Mouse (Mus musculus) c-Kit-negative CD71-positive TER-119-positive erythroid progenitor cells, embryonic 14.5 days (primary cell): ENCODE data around the gene Unc93a2.
"Not testable (repeated sequence)": the region's sequence is repeated elsewhere in the genome, so short reads cannot be mapped to it uniquely, and the experiment has no call there.

Source experiments
- DNase-seq: peaks from one replicate; pipeline ENCODE4 v3.0.0-alpha.2; 2013; ENCODE audit warnings: low read depth, low spot score

Unc93a2 gene

DNA sequence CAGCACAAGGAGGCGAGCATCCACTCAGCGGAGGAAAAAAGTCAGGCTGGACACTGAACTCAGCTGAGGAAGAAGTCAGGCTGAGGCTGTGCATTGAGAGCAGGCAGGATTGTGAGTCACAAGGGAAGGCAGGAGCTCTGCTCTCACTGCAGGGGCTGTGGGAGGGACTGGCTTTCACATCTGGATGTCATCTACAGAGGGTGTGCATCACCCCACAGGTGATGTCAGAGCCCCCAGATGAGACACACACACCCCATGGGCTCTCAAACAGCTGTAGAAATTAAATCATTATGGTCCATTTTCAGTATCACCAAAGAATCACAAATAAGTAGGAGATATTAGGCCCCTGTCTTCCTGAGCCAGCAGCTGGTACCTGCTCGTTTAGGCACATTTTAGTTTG, at the start of gene Unc93a2:
Unc93a2 (minus strand) TSS at position 101 of the 400 bp plus-strand sequence.
- not testable (repeated sequence) for DNase-seq

- DNase-seq = not testable (repeated sequence)
These were observed 48.9 kb upstream of the Unc93a2 start for GRCm38 (mm10) chr17:7434121-7434520.

- not testable (repeated sequence) for DNase-seq
These were observed 45.0 kb upstream of the Unc93a2 start for GRCm38 (mm10) chr17:7430210-7430631.

DNA sequence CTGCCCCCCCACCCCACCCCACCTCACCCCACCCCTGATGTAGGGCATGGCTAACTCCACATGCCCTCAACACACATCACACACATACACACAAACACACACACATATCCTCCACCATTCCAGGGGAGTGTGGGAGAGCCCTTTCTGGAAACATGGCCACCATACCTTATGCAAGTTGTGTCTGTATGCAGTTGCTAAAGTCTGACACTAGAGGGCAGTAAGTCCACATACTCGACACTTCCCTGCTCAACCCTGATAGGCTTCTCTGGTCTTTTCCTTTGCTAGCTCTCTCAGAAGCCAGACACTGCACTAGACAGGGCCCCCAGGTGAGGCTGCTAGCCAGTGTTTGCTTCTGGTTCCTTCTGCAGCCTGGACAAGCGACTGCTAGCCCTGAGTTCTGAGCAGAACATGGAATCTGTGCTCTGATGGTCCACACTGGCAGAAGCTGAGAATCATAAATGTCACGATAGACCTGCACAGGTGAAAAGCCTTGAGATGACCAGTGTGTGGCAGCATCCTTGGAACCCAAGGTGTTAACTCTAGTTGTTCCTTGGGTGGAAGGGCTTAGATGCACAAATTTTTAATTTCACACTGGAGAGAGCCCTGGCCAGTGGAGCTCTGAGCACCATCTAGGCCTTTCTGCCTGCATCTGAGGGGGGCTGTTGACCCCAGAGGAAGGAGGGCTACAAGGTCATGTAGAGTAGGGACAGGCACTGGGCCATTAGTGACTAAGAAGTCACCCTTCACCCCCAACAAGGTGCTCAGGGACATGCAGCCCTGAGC, 35.1 kb upstream of the Unc93a2 start:
- DNase-seq = not testable (repeated sequence)

- not testable (repeated sequence) for DNase-seq
These were observed 29.5 kb upstream of the Unc93a2 start for GRCm38 (mm10) chr17:7414601-7415310.

DNA sequence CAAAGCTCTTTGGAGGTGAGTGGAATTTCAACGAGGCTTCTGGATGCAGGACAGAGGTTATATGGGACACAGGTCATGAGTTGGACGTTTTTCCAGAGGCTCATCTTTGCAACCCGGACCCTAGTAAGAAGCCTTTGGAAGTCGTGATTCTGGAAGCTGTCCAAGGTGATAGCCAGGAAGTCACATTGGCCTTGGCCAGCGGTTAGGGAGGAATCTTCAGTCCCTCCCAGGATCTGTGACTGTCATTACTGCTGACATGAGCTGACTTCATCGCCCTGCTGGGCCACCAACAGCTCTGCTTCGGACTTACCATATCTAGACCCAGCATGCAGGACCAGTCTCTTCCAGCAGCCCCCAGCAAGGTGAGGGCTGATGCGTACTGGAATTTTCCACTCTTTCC, 28.1 kb upstream of the Unc93a2 start:
- not testable (repeated sequence) for DNase-seq

DNA sequence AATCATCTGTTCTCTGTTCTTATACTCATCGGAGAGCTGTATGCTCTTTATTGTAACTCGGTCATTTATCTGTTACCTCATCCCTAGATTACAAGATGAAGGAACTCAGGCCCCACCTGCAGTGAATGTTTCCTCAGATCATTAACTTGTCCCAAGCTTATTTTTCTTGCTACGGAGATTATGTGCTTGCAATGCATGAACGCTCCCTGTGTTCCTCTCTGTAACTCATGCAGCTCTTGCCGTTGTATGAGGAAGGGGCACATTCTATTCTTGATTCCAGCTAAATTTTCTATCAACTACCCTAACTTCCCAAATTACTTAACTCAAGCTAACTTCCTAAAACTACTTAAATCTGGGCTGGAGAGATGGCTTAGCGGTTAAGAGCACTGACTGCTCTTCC, 14.5 kb upstream of the Unc93a2 start:
- DNase-seq = not testable (repeated sequence)

GRCm38 (mm10) chr17:7398198-7398847, 13.1 kb upstream of the Unc93a2 start:
- DNase-seq = not testable (repeated sequence)

DNA sequence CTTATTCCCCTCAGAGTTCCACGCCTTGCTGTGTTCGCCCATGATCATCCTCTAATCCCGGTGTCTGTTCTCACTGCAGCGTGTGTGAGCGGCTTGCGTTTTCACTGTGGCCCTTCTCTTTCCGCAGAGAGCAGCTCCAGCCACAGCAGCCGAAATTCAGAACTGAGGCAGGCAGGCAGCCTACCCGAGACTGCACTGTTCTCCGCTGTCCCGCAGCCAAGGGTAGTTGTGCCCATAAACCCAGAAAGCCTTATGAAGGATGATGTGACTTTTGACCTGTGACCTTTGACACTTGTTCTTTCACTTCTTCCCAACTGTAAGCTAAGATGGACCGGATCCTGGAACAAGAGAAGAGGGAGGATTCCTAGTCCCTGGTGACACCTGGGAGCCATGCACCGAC, 11.8 kb upstream of the Unc93a2 start:
- DNase-seq = not testable (repeated sequence)

DNA sequence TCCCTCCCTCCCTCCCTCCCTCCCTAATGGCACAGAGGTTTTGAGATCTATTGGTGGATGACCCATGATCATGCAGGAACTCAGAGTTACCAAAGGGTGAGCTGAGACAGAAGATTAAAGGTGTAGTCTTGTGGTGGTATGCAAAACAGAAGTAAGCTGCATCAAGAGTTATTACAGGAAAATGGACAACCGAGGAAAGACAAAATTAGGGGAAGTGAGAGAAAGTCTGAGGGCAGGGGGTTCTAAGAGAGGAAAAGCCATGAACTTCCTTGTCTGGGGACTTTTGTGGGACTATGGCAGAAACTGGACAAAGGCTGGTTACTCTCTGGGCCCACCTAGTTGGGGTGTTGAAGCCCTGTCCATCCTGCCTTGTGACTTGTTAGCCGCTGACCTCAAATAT, 11.0 kb upstream of the Unc93a2 start:
- DNase-seq = not testable (repeated sequence)

DNA sequence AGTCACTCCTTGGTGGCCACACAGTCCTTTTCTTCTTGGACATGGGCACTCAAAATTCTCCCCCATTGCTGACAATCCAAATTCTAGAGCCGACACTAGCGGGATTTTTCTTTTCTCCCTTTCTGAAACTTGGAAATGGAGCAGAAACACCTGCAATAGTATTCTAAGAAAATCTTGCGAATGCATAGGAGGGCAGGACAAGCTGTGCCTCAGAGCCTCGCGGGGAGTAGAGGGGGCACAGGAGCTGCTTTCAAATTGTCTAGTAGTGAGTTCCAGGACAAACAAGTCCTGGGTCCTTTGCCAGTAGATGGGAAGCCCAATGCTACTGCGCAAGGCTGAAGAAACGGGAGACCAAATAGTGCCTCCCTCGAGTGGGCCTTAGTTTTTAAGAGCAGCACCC, 10.4 kb upstream of the Unc93a2 start:
- not testable (repeated sequence) for DNase-seq

DNA sequence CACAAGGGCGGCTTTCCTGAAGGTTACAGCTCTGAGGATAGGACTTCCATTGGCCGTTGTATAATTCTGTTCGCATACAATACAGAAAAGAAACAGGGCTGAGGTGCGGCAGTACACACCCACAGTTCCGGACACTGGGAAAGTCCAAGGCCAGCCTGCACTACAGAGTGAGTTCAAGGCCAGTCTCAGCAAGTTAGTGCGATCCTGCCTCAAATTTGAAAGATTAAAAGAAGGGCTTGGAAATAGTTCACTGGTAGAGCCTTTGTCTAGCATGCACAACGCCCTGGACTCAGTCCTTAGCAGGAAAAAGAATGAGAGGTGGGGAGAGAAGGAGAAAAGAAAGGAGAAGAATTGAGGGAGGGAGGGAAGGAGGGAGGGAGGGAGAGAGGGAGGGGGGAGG, 9.9 kb upstream of the Unc93a2 start:
- not testable (repeated sequence) for DNase-seq

GRCm38 (mm10) chr17:7389898-7390297, 4.6 kb upstream of the Unc93a2 start:
- not testable (repeated sequence) for DNase-seq

- not testable (repeated sequence) for DNase-seq
These were observed 3.7 kb upstream of the Unc93a2 start for GRCm38 (mm10) chr17:7388958-7389356.

GRCm38 (mm10) chr17:7388341-7388957, 3.2 kb upstream of the Unc93a2 start:
- DNase-seq = not testable (repeated sequence)

- not testable (repeated sequence) for DNase-seq
These were observed 752 bp upstream of the Unc93a2 start for GRCm38 (mm10) chr17:7386016-7386415.

GRCm38 (mm10) chr17:7383167-7384143, 1.8 kb downstream of the Unc93a2 start:
- not testable (repeated sequence) for DNase-seq

DNA sequence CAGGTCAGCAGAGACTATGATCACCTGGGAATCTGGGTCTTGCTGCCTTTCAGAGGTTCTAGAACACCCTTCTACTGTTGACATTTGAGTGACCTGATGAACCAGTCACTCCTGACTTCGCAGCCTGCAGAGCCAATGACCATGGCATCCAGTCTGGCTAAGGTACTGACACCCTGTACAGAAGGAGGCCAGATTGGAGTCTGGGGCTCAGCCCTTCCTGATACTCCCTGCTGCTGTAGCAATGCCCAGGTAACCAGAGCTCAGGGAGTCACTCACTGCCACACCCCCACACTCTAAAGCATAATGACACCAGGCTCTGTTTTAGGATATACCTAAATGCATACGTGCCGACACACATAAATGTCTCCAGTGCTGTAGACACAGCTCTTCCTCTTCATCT, 2.6 kb downstream of the Unc93a2 start:
- not testable (repeated sequence) for DNase-seq

DNA sequence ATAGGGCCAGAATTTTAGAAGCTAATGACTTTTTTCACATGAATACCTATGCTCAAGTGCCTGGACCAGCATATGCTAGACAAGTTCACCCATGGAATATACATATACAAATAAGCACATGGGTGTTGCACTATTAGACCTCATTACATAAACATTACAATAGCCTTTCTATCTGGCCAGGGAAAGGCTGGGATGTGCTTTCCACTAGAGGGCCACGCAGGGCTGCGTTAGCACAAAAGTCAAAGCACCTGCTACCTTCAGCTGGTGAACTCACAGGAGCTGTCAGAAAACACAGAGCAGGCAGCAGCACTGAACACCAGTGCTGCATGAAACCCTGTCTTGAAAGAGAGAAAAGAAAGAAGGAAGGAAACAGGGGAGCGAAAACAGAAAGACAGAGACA, 7.4 kb downstream of the Unc93a2 start:
- DNase-seq = not testable (repeated sequence)

DNA sequence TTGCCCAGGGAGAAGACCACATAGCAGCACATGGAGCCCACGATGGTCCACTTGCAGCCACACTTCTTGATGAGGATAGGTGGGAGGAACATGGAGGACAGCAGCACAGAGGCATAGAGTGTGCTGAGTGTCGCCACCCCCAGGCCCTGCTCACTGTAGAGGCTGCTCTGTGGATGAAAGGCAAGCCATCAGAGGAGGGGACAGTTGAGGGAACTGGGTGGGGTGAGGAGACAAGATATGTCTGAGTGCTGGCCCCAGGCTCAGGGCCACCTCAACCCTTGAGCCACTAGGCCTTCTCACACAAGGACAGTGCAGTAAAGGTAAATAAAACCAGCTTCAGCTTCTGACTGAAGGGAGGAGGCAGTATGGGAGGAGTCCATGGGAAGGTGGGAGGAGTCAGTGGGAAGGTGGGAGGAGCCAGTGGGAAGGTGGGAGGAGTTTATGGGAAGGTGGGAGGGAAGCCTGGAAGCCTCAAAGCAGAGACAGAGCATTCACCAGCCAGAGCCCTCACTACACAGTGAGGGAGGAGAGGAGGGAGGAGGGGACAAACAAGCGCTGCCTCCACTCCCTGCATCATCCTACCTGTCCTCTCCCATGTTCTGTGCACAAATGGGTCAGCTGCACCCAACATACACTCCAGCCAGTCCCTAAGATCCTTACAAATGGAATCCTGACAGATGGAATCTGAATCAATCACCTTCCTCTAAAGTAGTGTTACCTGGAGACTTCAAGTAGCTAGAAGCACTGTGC, 8.1 kb downstream of the Unc93a2 start:
- DNase-seq = not testable (repeated sequence)
